Mouse (Mus musculus) kidney, embryonic 16.5 days (tissue): ENCODE measurements around the gene Lama2. TPM values are rescaled to one million over a fixed set of nuclear protein-coding genes. Genes with fewer than 3 reads are reported as not detected.
"Not testable (repeated sequence)": the region's sequence is repeated elsewhere in the genome, so short reads cannot be mapped to it uniquely, and the experiment has no call there.

Source experiments
- ATAC-seq: fragments of 200-750 bp; cut with Nextera tagmentation; 2 replicates; pipeline ENCODE4 v1.8.0; 2017; ENCODE audit warnings: moderate TSS enrichment; ENCODE audit not compliant: low FRiP score, low TSS enrichment
- H3K27ac ChIP-seq: fragments of 300-500 bp; sonication (generic); 2 replicates; pipeline ENCODE4 v1.5.1; 2014; ENCODE audit warnings: low read length
- H3K27me3 ChIP-seq: fragments of 300-500 bp; sonication (generic); 2 replicates; pipeline ENCODE4 v1.6.1; 2014; ENCODE audit warnings: low read length, control low read depth, mixed read lengths; ENCODE audit not compliant: insufficient read depth
- H3K36me3 ChIP-seq: fragments of 300-500 bp; sonication (generic); 2 replicates; pipeline ENCODE4 v1.6.1; 2014; ENCODE audit warnings: low read length, control low read depth, mixed read lengths; ENCODE audit not compliant: insufficient read depth
- H3K4me1 ChIP-seq: fragments of 300-500 bp; sonication (generic); 2 replicates; pipeline ENCODE4 v1.6.1; 2014; ENCODE audit warnings: low read length, control low read depth, mixed read lengths; ENCODE audit not compliant: insufficient read depth
- H3K4me2 ChIP-seq: fragments of 300-500 bp; sonication (generic); replicated peaks from 2 replicates; pipeline ENCODE4 v1.6.1; 2014; ENCODE audit warnings: low read depth, low read length
- H3K4me3 ChIP-seq: fragments of 300-500 bp; sonication (generic); 2 replicates; pipeline ENCODE4 v1.5.1; 2014; ENCODE audit warnings: mild to moderate bottlenecking, low read length
- H3K9ac ChIP-seq: fragments of 300-500 bp; sonication (generic); replicated peaks from 2 replicates; pipeline ENCODE4 v1.6.1; 2014; ENCODE audit warnings: low read length
- H3K9me3 ChIP-seq: fragments of 300-500 bp; sonication (generic); 2 replicates; pipeline ENCODE4 v1.6.1; 2016; ENCODE audit warnings: low read length, control low read depth
- WGBS: fragments of 180-500 bp; shearing (Covaris S2); extraction: QIAGEN DNeasy Blood & Tissue Kit; methylation state at CpG from one replicate; pipeline ENCODE4 v1.1.7; 2014; 5-methylcytosine and 5-hydroxymethylcytosine counted together
- polyA plus RNA-seq: library from polyadenylated mRNA; unstranded; fragments of >200 nt; fragmentation: Nextera tagmentation; extraction: Ambion mirVana; gene quantifications from 2 replicates; pipeline ENCODE4 v1.2.1, GENCODE M21; 2015

Lama2 gene
- polyA plus RNA-seq, 1 experiment from 2014 or later: 12.7 TPM

DNA sequence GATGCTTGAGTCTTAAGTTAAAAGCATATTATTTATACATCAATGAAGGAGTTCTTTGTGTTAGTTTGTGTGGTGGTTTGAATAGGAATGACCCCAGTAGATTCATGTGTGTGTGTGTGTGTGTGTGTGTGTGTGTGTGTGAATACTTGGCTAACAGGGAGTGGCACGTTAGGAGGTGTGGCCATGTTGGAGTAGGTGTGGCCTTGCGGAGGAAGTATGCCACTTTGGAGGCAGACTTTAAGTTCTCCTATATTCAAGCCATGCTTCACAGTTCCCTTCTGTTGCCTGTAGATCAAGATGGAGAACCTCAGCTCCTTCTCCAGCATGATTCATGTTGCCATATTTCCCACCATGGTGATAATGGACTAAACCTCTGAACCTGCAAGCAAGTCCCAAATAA is 646.0 kb downstream of the Lama2 start:
- no peaks in the 10 kb centered on the region for H3K4me1 ChIP-seq
- H3K27me3 ChIP-seq: no peaks in the 10 kb centered on the region
- H3K4me2 ChIP-seq: no peak overlapping the region
- H3K9me3 ChIP-seq: no peaks in the 10 kb centered on the region
- no peak overlapping the region for H3K27ac ChIP-seq
- ATAC-seq: no peak
- H3K9ac ChIP-seq: no peak overlapping the region
- no peaks in the 10 kb centered on the region for H3K36me3 ChIP-seq
- 93% methylated on average over 2 of the region's 2 CpGs for WGBS
- no peak overlapping the region for H3K4me3 ChIP-seq

- ATAC-seq: no peak
- H3K4me1 ChIP-seq: no peaks in the 10 kb centered on the region
- H3K4me3 ChIP-seq: no peak overlapping the region
- H3K27ac ChIP-seq: no peak overlapping the region
- WGBS: 76% methylated on average over 3 of the region's 3 CpGs
- no peaks in the 10 kb centered on the region for H3K9me3 ChIP-seq
- no peak overlapping the region for H3K4me2 ChIP-seq
- no peaks in the 10 kb centered on the region for H3K36me3 ChIP-seq
- H3K9ac ChIP-seq: no peak overlapping the region
- H3K27me3 ChIP-seq: no peaks in the 10 kb centered on the region
These were observed 661.0 kb downstream of the Lama2 start for GRCm38 (mm10) chr10:26958513-26958912.

DNA sequence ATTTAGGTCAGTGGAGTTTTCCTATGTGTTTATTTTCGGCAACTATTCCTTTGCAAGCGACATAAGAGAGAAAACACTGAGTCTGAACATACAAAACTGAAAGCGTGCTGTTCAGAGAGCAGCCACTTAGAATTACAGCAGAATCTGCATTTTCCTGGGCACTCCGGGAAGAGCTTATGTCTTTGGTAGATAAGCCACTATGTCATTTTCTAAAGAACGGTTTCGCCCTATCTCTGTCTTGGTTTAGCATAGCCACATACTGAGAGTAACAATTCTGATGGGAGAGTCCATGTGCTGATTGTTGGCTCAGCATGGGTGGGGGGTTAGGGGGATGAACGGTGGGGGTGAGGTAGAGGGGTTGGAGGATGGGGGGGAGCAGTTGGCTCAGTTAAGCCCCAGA is 669.1 kb downstream of the Lama2 start:
- no peak overlapping the region for H3K27ac ChIP-seq
- H3K36me3 ChIP-seq: no peaks in the 10 kb centered on the region
- H3K27me3 ChIP-seq: no peaks in the 10 kb centered on the region
- H3K9me3 ChIP-seq: no peaks in the 10 kb centered on the region
- no peak overlapping the region for H3K4me3 ChIP-seq
- H3K4me2 ChIP-seq: no peak overlapping the region
- no peak for ATAC-seq
- H3K4me1 ChIP-seq: no peaks in the 10 kb centered on the region
- no peak overlapping the region for H3K9ac ChIP-seq
- WGBS: 85% methylated on average over 7 of the region's 7 CpGs

DNA sequence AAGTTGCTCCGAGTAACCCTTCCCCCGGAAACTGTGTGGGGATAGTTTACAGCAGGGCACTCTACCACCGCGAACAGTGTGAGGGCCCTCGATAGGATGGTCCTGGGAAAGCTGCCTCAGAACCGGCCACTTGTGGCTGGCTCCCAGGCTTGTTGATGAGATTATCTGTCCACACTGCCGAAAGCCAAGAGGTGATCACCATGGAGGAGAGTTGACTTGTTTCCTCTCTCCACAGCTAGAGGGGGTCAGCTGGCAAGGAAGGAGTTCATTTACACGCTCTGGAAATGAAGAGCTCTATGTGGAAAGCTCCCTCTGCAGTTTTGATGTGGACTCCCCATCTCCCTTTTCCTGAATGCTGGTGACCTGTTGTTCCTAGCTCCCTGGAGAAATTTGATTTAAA is 669.9 kb downstream of the Lama2 start:
- H3K4me2 ChIP-seq: no peak overlapping the region
- H3K27me3 ChIP-seq: no peaks in the 10 kb centered on the region
- no peaks in the 10 kb centered on the region for H3K4me1 ChIP-seq
- H3K27ac ChIP-seq: no peak overlapping the region
- no peak overlapping the region for H3K9ac ChIP-seq
- ATAC-seq: no peak
- no peaks in the 10 kb centered on the region for H3K36me3 ChIP-seq
- H3K4me3 ChIP-seq: no peak overlapping the region
- 82% methylated on average over 8 of the region's 8 CpGs for WGBS
- no peaks in the 10 kb centered on the region for H3K9me3 ChIP-seq

DNA sequence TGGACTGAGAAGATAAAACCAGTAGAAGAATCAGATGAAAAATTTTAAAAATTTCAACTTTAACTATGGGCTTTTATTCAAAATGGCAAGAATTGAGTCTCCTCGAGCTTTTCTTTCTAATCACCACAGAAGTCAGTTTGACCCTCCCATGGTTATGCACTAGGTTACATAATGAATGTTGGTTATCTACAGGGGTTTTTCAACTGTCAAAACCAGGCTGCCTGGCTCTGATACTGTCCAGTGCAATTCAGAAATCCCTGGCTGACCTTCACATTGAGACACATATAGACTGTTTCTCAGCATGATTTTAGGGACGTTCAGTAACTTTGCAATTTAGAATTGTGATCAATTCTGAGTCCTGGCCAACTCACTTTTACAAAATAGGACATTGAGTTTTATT is 671.2 kb downstream of the Lama2 start:
- no peaks in the 10 kb centered on the region for H3K9me3 ChIP-seq
- H3K36me3 ChIP-seq: no peaks in the 10 kb centered on the region
- H3K27me3 ChIP-seq: no peaks in the 10 kb centered on the region
- no peak overlapping the region for H3K27ac ChIP-seq
- no peak overlapping the region for H3K4me3 ChIP-seq
- WGBS: 84% methylated on average over 2 of the region's 2 CpGs
- no peak overlapping the region for H3K4me2 ChIP-seq
- no peak for ATAC-seq
- no peaks in the 10 kb centered on the region for H3K4me1 ChIP-seq
- no peak overlapping the region for H3K9ac ChIP-seq

GRCm38 (mm10) chr10:26939549-26939948 is 680.0 kb downstream of the Lama2 start:
- Histone ChIP-seq H3K9ac (no peak overlapping the region), H3K36me3 (no peaks in the 10 kb centered on the region), H3K9me3 (no peaks in the 10 kb centered on the region), H3K4me2 (no peak overlapping the region), H3K27me3 (no peaks in the 10 kb centered on the region), H3K4me3 (no peak overlapping the region), H3K27ac (no peak overlapping the region), H3K4me1 (no peaks in the 10 kb centered on the region)
- WGBS: 50% methylated on average over 1 of the region's 1 CpGs
- ATAC-seq: no peak

DNA sequence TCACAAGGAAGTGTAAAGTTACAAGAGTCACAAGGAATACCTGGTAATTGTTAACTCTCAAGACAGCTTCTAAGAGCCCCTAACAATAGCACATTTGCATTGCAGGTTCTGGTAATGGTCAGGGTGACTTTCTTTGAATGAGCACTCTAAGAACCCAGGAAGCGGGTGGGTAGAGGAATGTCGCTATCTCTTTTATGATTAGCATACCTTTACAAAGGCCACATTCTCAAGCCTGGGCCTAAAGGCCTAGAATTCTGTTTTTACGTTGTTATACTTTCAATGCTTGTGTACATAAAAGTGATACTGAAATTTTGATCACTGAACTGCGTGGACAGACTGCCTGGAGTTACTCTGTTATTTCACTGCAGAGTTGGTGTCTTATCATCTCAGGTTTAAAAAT is 681.1 kb downstream of the Lama2 start:
- H3K4me3 ChIP-seq, H3K27me3 ChIP-seq, H3K27ac ChIP-seq, H3K4me1 ChIP-seq, H3K36me3 ChIP-seq, H3K4me2 ChIP-seq, H3K9me3 ChIP-seq, H3K9ac ChIP-seq, ATAC-seq: not testable (repeated sequence)
- WGBS: 86% methylated on average over 4 of the region's 4 CpGs

GRCm38 (mm10) chr10:26936056-26936455 is 683.5 kb downstream of the Lama2 start:
- not testable (repeated sequence) for H3K27me3 ChIP-seq, H3K4me1 ChIP-seq, H3K9ac ChIP-seq, H3K27ac ChIP-seq, ATAC-seq, H3K4me2 ChIP-seq, H3K4me3 ChIP-seq, H3K9me3 ChIP-seq, H3K36me3 ChIP-seq
- 94% methylated on average over 6 of the region's 6 CpGs for WGBS
